Mouse (Mus musculus): ENCODE data around the gene Dnajc27.

The Dnajc27 gene

GRCm38 (mm10) chr12:4082132-4083001 lies at the start of gene Dnajc27:
Dnajc27 (plus strand) TSS chr12:4082583.
- DNase-seq = peak; percentile 95 to 97

DNA sequence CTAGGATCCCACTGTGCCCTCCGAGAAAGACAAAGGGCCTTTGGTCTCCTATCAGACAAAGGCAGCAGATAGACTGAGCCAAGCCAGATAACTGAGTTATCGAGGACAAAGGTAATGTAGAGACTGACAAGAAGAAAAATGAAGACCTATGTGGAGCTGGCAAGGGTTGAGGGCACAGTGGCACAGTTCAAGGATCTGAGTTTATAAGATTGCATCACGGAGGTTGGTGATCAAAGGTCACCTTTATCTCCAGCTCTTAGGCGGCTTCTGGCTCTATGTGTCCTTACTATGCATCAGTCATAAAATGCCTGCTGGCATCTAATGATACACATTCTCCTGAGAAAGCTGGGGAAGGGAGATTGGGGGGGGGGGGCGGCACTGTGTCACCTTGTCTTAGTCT lies 46.2 kb upstream of the Dnajc27 start:
- no peak for DNase-seq

DNA sequence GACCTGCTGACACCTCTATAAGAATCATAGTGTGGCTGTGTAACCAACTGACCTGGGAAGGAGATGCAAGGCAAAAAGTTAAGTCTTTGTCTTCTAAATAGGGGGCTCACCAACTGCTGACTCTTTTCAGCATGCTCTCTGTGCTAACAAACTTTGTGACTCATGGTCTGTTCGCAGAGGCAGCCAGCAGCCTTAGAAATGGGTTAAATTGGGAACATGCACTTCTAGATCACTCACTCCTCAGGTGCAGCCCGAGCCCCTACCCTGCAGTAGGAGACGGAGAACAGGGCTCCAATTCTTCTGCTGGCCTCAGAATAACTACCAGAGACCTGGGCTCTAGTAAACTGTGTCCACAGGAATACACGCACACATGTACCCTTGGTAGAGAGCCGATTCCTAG lies 44.9 kb upstream of the Dnajc27 start:
- DNase-seq = no peak

DNA sequence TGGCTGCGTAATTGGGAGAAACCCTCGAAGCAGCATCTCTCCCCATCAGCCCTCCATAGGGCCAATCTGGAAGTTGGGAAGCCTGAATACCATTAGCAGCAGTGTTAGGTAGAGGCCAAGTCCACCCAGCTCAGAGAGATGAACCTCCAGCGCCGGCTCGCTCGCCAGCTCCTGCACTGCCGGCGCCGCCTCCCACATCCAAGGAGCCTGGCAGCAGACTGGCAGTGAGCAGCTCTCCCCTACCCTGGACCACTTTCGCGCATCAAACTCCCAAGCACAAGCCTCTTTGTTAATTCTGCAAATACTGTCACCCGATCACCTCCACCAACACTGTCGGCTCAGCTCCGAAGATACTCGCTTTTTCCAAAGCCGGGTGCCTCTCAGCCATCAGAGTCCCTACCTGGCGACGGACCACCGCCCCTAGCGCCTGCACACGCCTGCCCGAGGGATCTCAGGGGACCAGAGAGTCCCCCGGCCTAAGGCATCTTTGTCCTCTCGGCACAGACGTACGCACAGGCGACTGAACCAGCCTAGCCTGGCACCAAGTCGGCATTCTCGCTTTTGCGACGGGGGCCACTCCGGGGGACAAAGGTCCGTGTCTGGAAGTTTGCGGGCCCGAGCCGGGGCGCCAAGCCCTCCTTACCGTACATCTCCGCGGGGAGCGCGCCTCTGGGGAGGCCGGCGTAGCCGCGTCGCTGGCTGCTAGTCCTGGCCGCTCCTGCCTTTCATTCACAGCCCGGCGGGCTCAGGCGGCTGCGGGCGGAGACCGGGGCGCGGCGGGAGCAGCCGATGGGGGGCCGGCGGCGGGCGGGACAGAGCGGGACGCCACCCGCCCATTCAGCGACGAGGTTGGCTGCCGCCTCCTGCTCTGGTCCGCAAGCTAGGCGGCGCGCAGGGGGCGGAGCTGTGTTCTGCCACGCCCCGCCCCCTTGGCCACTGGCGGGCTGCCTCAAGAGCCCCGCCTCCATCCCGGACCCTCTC lies 44.0 kb upstream of the Dnajc27 start, which contains the start of gene Efr3b:
TSS of gene Efr3b (minus strand) at position 855 of the 981 bp plus-strand sequence.
- peak; percentile 89 to 93 for DNase-seq

DNA sequence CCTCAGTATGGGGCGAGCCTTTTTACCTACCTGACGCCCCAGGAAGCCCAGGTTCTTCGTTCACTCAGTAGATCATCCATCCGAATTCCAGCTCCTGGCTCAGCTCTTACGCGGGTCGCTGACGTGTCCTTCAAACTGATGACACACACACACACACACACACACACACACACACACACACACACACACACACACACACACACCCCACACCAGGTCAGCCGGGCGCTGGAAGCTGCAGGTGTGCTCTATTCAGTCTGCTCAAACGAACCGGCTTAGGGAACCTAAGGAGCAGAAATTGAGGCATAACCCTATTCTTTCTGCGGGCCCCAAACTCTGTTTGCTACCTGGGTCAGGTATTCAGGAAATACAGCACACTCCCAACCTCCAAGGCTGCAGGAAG lies 43.3 kb upstream of the Dnajc27 start:
- DNase-seq = no peak

DNA sequence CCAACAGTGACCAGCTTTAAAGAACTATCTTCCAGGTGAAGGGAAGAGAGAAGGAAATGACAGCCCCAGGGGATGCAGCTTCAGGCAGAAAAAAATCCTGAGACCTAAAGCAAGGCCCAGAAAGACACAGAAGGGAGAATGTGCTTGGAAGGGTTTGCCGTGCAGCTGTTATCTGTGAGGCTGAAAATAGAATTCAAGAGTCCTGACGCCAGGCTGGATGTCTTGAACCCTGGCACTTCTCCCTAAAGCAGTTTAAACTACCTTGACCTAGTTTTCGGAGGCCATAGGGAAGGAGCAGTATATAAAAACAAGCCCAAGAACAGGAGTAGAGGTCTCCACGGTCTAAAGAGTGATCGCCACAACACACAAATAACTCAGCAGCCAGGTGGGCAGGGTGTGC lies 40.0 kb upstream of the Dnajc27 start:
- DNase-seq = no peak

GRCm38 (mm10) chr12:4045992-4046391 lies 36.4 kb upstream of the Dnajc27 start:
- no peak for DNase-seq

- DNase-seq = no peak
Observed at GRCm38 (mm10) chr12:4048031-4048430, 34.4 kb upstream of the Dnajc27 start.

DNA sequence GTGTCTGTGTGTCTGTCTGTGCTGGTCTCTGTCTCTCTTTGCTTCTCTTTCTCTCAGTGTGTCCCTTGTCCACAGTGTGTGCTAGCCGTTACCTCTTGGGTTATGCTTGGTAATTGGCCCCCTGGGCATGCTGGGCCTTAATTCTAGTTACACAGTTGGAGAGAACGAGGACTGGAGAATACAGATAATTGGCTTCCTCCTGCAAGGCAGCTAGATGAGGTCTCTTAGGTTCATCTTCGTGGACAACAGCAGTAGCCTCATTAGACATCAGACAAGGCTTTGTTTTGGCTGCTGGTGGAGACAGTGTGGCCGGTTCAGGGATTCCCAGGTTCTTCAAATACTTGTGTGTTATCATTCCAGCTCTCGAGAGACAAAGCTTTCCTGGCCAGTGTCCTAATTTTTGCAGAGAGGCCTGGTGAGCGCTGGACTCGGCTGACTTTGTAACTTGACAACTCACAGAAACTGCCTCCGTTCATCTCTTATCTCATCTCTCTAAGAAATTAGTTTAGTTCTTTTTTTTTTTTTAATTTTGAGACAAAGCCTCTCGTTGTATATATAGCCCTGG lies 31.4 kb upstream of the Dnajc27 start:
- DNase-seq = no peak

GRCm38 (mm10) chr12:4053643-4054042 lies 28.7 kb upstream of the Dnajc27 start:
- no peak for DNase-seq

GRCm38 (mm10) chr12:4054845-4055244 lies 27.5 kb upstream of the Dnajc27 start:
- no peak for DNase-seq

DNA sequence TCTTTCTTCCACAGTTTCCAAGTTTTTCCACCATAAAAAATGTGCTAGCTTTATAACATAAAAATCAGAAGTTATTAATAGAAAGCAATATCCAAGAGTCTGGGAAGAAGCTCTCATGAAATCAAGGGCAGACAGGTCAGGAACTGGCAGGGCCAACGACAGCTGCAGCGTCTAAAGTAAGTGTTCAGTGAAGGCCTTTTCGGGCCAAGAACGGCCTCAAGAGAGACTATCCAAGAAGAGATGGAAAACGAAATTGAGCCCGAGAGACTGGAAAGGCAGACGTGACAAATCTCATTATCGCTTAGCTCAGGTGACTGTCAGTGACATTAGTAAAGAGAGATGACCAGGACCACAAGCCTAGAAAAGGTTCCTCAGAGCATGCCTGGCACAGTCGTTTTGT lies 24.1 kb upstream of the Dnajc27 start:
- DNase-seq = no peak

DNA sequence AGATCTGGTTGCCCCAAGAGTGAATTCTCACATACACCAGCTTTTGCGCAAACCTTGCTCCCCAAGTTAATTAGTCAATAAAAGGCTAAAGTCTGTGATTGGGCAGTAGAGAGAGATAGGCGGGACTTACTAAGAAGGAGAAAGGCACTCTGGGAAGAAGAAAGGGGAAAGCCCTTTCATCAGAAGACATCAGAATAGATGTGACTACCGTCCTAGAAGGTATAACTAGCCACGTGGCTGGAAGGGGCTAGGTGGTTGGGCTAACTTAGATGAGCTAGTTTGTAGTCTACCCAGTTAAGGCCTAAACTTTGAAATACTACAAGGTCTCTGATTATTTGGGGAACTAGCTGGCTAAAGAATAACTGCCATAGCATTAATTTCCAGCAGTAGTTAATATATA lies 22.7 kb upstream of the Dnajc27 start:
- no peak for DNase-seq

DNA sequence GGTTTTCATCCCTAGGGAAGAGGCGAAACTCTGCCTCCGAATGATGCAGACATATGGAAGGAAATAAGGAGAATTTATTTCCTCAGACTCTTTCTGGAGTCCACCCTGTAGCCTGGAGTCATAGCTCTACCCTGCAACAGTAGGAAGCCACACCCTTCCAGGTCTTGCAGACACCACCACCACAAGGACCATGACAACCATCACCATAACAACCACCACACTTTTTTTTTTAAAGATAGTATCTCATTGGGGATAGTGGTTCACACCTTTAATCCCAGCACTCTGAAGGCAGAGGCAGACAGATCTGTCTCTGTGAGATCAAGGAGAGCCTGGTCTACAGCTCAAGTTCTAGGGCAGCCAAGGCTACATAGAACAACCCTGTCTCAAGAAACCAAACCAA lies 16.9 kb upstream of the Dnajc27 start:
- no peak for DNase-seq

DNA sequence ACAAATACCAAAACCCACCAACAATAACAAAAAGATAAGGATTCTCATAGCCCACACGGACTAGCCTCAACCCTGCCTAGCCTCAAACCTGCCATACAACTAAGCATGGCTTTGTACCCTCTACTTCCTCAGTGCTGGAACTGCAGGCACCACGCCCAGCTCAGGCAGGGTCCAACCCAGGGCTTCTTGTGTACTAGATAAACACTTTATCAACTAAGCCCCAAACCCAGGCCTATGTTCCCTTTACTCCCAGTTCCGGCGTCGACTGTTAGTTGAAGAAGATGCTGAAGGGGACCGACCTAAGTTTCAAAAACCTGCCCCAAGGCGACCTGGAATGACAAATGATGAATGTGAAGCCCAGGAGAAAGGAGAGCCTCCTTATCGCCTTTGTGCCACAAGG lies 16.4 kb upstream of the Dnajc27 start:
- no peak for DNase-seq

DNA sequence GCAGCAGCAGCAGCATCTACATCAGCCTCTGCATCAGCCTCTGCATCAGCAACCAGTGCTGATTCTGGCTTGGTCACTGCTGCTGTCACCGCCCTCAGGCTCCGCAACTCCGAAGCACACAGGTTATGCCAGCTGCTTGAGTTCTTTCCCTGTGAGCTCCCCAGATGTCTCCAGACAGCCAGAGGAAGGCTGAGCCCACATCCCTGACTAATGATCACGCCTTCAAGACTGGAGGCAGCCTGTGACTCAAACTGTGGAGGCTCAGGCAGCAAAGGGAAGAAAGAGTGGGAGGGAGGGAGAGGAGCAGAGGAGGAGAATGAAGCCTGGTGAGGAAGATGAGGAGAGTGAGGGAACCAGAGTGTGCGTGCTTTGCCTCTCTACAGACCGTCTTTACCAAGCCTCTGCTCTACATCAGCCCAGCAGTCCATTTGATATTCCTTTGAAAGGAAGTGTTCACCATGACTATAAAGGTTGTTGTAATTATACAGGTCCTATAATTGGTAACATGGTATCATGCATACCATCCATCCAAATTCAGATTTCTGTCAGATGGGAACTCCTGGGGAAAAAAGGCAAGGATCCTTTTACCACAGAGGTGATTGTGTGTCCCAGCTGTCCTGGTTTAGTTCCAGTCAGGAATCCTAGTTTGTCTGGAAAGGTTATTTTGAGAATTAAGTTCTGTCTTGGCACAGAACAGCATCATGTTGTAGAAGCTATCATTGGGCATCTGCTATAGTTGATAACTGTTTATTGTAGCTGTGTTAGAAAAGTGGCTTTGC lies 15.5 kb upstream of the Dnajc27 start:
- DNase-seq = no peak

DNA sequence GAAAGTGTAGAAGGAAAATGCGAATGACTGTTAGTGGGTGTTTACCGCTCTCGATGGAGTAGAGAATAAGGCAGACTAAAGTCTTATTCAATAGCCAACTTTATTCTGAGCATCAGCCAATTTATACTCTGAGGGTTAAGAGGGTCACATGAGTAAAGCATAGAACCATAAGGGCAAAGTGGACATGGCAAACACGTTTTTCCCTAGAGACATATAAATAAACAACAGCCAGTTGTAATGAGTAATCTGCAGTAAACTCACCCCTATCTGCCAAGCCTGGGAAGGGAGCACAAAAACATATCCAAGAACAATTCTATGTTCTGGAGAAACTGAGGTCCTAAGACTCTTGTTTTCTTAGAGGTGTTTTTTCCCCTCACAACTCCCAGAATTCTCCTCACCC lies 13.8 kb upstream of the Dnajc27 start:
- DNase-seq = no peak

- peak in 1 of 2 experiments; percentile 17 for DNase-seq
Observed at GRCm38 (mm10) chr12:4071671-4072070, 10.7 kb upstream of the Dnajc27 start.

DNA sequence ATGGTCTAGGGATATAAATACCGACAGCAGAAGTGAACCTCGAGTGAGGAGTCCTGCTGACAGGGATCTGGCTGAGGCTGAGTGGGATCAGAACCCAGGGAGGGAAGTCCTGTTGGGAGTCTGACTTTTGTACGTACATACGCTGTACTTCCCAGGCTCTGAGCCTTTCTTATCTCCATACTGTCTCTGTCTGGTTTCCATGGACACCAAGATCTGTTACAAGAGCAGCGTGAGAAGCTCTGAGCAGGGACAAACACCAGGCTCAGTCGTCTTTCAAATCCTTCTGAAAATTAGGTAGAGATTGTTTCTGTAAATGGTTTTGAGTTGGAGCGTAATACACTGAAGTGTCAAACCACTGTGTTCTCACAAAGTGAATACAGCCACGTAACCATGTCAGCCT lies 7.0 kb upstream of the Dnajc27 start:
- DNase-seq = no peak

GRCm38 (mm10) chr12:4076383-4076782 lies 6.0 kb upstream of the Dnajc27 start:
- DNase-seq = no peak

DNA sequence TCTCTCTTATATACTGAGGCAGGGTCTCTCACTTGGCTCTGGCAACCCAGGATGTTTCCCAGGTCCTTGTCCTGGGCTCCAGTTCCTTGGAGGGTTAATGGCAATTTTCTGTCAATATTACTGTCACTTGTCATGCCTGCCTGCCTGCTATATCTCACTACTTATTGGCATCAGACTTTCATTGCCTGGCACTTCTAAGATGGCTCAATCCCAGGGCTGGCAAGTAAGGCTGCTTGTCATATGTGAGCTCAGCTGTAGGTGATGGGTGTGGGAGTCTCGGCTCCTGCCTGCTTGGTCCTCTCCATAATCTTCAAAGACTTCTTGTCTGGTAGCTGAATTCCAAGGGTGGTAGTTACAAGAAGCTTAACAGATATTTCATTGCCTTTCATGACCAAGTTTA lies 4.3 kb upstream of the Dnajc27 start:
- DNase-seq = no peak

GRCm38 (mm10) chr12:4080311-4080710 lies 2.1 kb upstream of the Dnajc27 start:
- peak; percentile 75 to 88 for DNase-seq
